Mouse (Mus musculus) embryonic facial prominence, embryonic 14.5 days (tissue): ENCODE measurements at regions not wholly inside any gene's neighbourhood (a gene's known extent, or its start where the extent isn't known, plus 50 kb on each side); places are given as distances from the start of the nearest gene placed in this dataset.

Experiments used
- ATAC-seq: fragments of 200-750 bp; cut with Nextera tagmentation; 2 replicates; pipeline ENCODE4 v1.8.0; 2017; ENCODE audit warnings: low read depth, moderate number of reproducible peaks, moderate TSS enrichment
- DNase-seq: peaks from one replicate; pipeline ENCODE4 v3.0.0-alpha.2; 2015; ENCODE audit warnings: low spot score
- H3K27ac ChIP-seq: fragments of 300-500 bp; sonication (generic); replicated peaks from 2 replicates; pipeline ENCODE4 v1.5.1; 2014; ENCODE audit warnings: low read depth, mild to moderate bottlenecking, low read length, moderate library complexity
- H3K27me3 ChIP-seq: fragments of 300-500 bp; sonication (generic); replicated peaks from 2 replicates; pipeline ENCODE4 v1.6.1; 2014; ENCODE audit warnings: low read length; ENCODE audit not compliant: control insufficient read depth, insufficient read depth
- H3K36me3 ChIP-seq: fragments of 300-500 bp; sonication (generic); 2 replicates; pipeline ENCODE4 v1.6.1; 2014; ENCODE audit warnings: low read length, mixed read lengths; ENCODE audit not compliant: control insufficient read depth, insufficient read depth
- H3K4me1 ChIP-seq: fragments of 300-500 bp; sonication (generic); 2 replicates; pipeline ENCODE4 v1.6.1; 2014; ENCODE audit warnings: antibody characterized with exemption, low read length; ENCODE audit not compliant: control insufficient read depth, insufficient read depth
- H3K4me2 ChIP-seq: fragments of 300-500 bp; sonication (generic); 2 replicates; pipeline ENCODE4 v1.6.1; 2014; ENCODE audit warnings: low read depth, mild to moderate bottlenecking, low read length, moderate library complexity, mixed read lengths
- H3K4me3 ChIP-seq: fragments of 300-500 bp; sonication (generic); 2 replicates; pipeline ENCODE4 v1.5.1; 2014; ENCODE audit warnings: low read depth, mild to moderate bottlenecking, low read length
- H3K9ac ChIP-seq: fragments of 300-500 bp; sonication (generic); 2 replicates; pipeline ENCODE4 v1.6.1; 2014; ENCODE audit warnings: low read depth, mild to moderate bottlenecking, low read length, moderate library complexity, mixed read lengths
- H3K9me3 ChIP-seq: fragments of 300-500 bp; sonication (generic); 2 replicates; pipeline ENCODE4 v1.6.1; 2016; ENCODE audit warnings: low read length; ENCODE audit not compliant: control insufficient read depth
- WGBS: fragments of 180-500 bp; shearing (Covaris S2); extraction: QIAGEN DNeasy Blood & Tissue Kit; methylation state at CpG from one replicate; pipeline ENCODE4 v1.1.7; 2014; 5-methylcytosine and 5-hydroxymethylcytosine counted together

DNA sequence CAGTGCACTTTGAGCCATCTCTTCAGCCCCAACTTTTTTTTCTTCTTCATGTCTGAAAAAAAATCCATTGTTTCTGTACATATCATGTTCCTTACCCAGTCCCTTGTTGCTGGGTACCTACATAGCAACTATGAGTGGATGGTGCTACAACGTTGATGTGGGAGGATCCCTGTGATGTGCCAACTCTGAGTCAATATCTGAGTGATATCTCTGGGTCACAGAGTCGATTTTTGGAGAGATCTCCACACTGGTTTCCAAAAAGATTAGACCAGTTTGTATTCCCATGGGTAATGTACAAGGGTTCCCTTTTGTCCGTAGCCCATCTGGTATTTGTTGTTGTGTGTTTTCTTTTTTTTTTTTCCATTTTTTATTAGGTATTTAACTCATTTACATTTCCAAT is 165.7 kb downstream of the Gm5447 start:
- WGBS: 75% methylated on average over 3 of the region's 3 CpGs
- Histone ChIP-seq H3K9ac (no peak overlapping the region), H3K9me3 (no peaks in the 10 kb centered on the region), H3K4me1 (no peaks in the 10 kb centered on the region), H3K27me3 (no peaks in the 10 kb centered on the region), H3K4me3 (no peak overlapping the region), H3K4me2 (no peak overlapping the region), H3K36me3 (no peaks in the 10 kb centered on the region), H3K27ac (no peak overlapping the region)
- DNase-seq: no peak
- no peak for ATAC-seq

DNA sequence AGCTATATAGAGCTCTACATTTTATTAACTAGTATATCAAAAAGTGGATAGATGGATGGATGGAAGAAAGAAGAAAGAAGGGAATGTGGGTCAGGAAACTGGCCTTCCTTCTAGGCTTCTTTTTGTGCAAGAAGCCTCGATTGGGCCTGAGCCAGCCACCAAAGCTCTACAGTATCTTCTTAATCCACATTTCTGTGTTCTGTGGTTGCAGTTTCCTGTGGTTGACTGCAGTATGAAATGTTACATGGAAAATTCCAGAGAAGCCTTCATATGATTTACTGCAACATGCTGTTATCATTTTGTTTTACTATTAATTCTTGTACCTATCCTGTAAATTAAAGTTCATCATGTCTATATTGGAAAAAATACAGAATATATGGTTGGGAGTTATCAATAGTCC is 173.3 kb downstream of the Gm5447 start:
- Histone ChIP-seq H3K27ac (no peak overlapping the region), H3K4me3 (no peak overlapping the region), H3K4me2 (no peak overlapping the region), H3K27me3 (no peaks in the 10 kb centered on the region), H3K36me3 (no peaks in the 10 kb centered on the region), H3K9ac (no peak overlapping the region), H3K4me1 (no peaks in the 10 kb centered on the region), H3K9me3 (no peaks in the 10 kb centered on the region)
- peak; percentile 55 for DNase-seq
- WGBS: 57% methylated on average over 1 of the region's 1 CpGs
- no peak for ATAC-seq

DNA sequence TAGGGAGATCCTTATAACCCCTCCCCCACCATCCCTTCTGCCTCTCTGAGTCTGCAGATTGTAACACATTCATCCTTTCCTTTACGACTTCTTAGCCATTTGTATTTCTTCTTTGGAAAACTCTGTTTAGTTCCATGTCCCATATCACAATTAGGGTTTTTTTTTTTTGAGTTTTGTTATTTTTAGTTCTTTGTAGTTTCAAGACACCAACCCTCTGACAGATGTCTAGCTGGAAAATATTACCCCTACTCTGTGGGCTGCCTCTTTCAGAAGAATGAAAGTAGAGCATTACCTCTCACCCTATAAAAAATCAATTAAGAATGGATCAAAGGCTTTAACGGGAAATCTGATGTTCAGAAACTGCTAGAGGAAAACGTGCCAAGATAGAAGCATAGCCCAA is 180.1 kb downstream of the Gm5447 start:
- Histone ChIP-seq H3K9ac (no peak overlapping the region), H3K4me2 (no peak overlapping the region), H3K36me3 (no peaks in the 10 kb centered on the region), H3K9me3 (no peaks in the 10 kb centered on the region), H3K4me1 (no peaks in the 10 kb centered on the region), H3K4me3 (no peak overlapping the region), H3K27ac (no peak overlapping the region), H3K27me3 (no peaks in the 10 kb centered on the region)
- DNase-seq (no peak), ATAC-seq (no peak)
- 66% methylated on average over 3 of the region's 3 CpGs for WGBS

DNA sequence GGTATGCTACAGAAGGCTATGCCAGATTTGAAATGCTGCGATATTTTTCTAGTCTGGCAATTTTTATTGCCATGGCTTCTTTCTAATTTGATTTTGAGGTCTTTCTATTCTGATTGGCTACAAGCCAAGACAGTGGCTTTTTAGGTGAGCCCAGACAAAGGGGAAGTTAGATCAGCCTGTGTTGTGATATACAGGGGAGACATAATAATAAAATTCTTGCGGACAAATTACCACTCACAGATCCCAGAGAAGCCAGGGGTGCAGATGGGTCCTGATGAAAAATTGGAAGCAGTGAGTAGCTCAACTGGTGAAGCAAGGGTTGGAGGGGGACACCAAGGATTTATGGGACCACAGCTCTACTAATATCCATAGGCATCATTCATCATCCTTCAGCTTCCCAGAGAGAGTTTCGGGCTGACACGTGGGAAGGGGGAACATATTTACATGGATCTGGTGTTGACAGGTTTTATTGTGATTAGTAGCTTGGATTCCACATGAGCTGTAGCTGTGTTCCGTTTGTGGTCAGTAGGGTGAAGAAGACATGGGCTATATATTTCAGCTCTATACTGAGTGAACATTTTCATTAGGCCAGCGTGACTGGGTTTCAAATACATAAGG is 190.0 kb downstream of the Gm5447 start:
- no peaks in the 10 kb centered on the region for H3K4me1 ChIP-seq
- DNase-seq (no peak), ATAC-seq (no peak)
- no peak overlapping the region for H3K4me2 ChIP-seq
- H3K9ac ChIP-seq: no peak overlapping the region
- H3K27ac ChIP-seq: no peak overlapping the region
- no peaks in the 10 kb centered on the region for H3K9me3 ChIP-seq
- H3K36me3 ChIP-seq: no peaks in the 10 kb centered on the region
- no peaks in the 10 kb centered on the region for H3K27me3 ChIP-seq
- WGBS: 69% methylated on average over 6 of the region's 6 CpGs
- no peak overlapping the region for H3K4me3 ChIP-seq

DNA sequence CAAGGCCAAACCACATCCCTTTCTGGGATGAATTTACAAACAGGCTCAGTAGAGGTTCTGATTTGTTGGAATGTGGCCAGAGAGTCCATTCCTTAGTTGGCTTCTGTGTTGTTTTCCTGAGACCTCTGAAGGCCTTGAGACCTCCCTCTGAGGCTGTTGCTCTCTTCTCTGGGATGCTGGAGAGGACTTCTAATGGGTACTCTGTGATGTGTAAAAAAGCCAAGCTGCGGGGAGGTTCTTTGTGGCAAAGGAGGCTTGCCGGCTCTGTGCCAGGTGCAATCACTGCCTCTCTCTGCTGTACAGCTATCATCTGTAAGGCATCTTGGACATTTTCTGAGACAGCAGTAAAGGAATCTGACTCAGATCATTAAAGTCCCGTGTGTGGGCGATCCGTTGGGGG is 192.3 kb downstream of the Gm5447 start:
- H3K27ac ChIP-seq: no peak overlapping the region
- H3K9me3 ChIP-seq: no peaks in the 10 kb centered on the region
- peak; percentile 26; the same call in 1 of the 2 replicates for ATAC-seq
- no peak overlapping the region for H3K9ac ChIP-seq
- no peak overlapping the region for H3K4me3 ChIP-seq
- peak; percentile 81 for DNase-seq
- no peaks in the 10 kb centered on the region for H3K27me3 ChIP-seq
- H3K4me2 ChIP-seq: no peak overlapping the region
- H3K4me1 ChIP-seq: no peaks in the 10 kb centered on the region
- 24% methylated on average over 5 of the region's 5 CpGs for WGBS
- no peaks in the 10 kb centered on the region for H3K36me3 ChIP-seq

DNA sequence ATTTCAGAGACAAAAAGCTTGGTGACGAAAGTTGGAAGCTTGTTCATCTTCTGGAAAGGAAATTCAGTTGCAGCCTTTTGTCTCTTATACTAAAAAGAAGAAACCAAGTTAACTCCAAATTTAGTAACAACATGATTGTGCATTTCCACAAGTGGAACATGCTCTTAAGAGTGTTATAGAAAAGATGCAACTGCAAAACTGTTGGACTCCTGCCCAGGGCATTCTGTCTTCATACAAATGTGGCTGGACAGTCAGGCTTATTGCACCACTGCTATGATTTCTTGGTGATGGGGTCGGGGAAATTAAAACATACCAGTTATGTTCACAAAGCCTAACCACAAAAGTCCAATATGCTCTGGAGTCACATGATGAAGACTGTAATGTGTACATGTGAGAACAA is 194.8 kb downstream of the Gm5447 start:
- H3K4me1 ChIP-seq: no peaks in the 10 kb centered on the region
- ATAC-seq: no peak
- H3K9me3 ChIP-seq: no peaks in the 10 kb centered on the region
- no peak overlapping the region for H3K9ac ChIP-seq
- H3K36me3 ChIP-seq: no peaks in the 10 kb centered on the region
- no peak overlapping the region for H3K27ac ChIP-seq
- no peak overlapping the region for H3K4me2 ChIP-seq
- WGBS: 89% methylated on average over 2 of the region's 2 CpGs
- H3K27me3 ChIP-seq: no peaks in the 10 kb centered on the region
- no peak for DNase-seq
- no peak overlapping the region for H3K4me3 ChIP-seq

DNA sequence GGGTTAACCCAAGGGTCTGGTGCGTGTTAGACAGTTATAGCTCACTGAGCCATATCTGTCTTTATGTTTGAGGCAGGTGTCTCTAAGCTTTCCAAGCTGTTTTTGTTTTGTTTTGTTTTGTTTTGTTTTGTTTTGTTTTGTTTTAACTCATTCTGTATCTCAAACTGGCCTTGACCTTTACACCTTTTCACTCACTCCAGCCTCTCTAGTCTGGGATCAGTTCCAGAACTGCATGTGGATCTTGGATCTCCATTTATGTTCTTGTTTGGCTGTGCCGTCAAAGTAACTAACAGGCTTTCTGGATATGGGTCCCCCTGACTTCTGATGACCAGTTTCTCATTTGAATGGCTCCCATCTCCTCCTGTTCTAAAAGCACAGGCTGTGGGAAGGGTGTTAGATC is 197.7 kb downstream of the Gm5447 start:
- no peak overlapping the region for H3K27ac ChIP-seq
- 80% methylated on average over 2 of the region's 2 CpGs for WGBS
- no peaks in the 10 kb centered on the region for H3K4me1 ChIP-seq
- H3K9ac ChIP-seq: no peak overlapping the region
- DNase-seq (no peak), ATAC-seq (no peak)
- H3K4me2 ChIP-seq: no peak overlapping the region
- no peaks in the 10 kb centered on the region for H3K9me3 ChIP-seq
- H3K36me3 ChIP-seq: no peaks in the 10 kb centered on the region
- no peaks in the 10 kb centered on the region for H3K27me3 ChIP-seq
- no peak overlapping the region for H3K4me3 ChIP-seq

DNA sequence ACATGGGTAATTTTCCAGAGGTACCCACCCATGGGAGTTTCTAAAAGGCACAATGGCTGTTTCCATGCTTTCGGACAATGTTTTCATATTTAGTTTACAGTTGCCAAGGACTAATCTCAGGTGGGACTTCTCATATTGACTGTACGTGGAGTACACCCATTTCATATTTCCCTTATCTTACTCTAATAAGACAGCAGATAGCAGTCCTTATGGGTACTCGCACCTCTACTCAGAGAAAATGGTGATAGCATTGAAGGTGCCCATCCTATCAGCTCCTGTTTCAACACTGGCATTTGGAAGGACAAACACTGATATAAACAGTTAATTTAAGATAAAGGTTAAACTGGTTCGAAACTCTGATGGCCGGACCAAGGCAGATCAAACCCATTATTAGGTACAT is 198.6 kb downstream of the Gm5447 start:
- Histone ChIP-seq H3K4me3 (no peak overlapping the region), H3K9ac (no peak overlapping the region), H3K4me1 (no peaks in the 10 kb centered on the region), H3K4me2 (no peak overlapping the region), H3K36me3 (no peaks in the 10 kb centered on the region), H3K27me3 (no peaks in the 10 kb centered on the region), H3K27ac (no peak overlapping the region), H3K9me3 (no peaks in the 10 kb centered on the region)
- WGBS: 93% methylated on average over 5 of the region's 5 CpGs
- DNase-seq (no peak), ATAC-seq (no peak)

DNA sequence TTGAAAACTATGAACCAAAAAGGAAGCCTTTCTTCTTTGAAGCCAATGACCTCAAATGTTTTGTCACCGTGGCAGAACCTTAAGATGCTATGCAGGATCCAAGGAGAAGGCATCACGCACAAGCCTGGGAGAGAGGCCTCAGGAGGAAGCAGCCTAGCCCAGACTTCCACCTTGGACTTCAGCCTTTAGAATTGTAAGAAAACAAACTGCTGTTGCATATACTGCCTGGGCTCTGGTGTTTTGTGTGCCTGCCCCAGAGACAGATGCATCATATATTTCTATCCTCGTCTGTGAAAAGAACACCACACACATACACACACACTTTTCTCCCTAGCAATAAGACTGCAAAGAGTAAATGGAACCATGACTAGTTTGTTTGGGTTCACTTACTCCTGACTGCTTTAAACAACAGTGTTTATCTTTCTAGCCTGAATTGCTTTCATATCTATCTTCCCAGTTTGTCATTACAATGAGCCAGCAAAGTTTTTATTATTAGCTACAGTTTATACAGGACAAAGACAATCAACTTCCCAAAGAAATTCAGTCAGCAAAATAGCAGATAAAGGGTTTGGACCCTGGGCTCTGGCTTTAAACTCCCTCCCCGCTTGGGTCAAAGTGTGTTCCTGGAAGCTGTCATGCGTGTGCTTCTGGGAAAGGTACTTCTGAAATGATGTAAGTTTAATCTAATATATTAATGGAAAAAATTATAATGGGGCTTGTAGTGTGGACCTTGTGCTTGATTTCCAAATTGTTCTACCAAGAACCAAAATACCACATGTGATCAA is 204.2 kb downstream of the Gm5447 start:
- Histone ChIP-seq H3K27me3 (no peaks in the 10 kb centered on the region), H3K4me2 (no peak overlapping the region), H3K9me3 (no peaks in the 10 kb centered on the region), H3K4me1 (peaks cover 6% of the 10 kb centered on the region; the same call in 1 of the 2 replicates), H3K27ac (no peak overlapping the region), H3K36me3 (no peaks in the 10 kb centered on the region), H3K4me3 (no peak overlapping the region), H3K9ac (no peak overlapping the region)
- 82% methylated on average over 5 of the region's 5 CpGs for WGBS
- DNase-seq (no peak), ATAC-seq (no peak)
